Mouse (Mus musculus) kidney, adult 18-20 months (tissue): ENCODE data around the gene Mlph.

ENCODE experiments used
- DNase-seq: peaks from one replicate; pipeline ENCODE4 v3.0.0; 2021

Gene Mlph

GRCm38 (mm10) chr1:90972911-90973573, 58.2 kb downstream of the Mlph start:
- peak; percentile 97 for DNase-seq

- DNase-seq: no peak
Observed at GRCm38 (mm10) chr1:90973574-90973911, 58.7 kb downstream of the Mlph start.

GRCm38 (mm10) chr1:90974906-90975649, 60.2 kb downstream of the Mlph start:
- peak; percentile 29 for DNase-seq

- no peak for DNase-seq
Observed at GRCm38 (mm10) chr1:90975960-90976359, 61.1 kb downstream of the Mlph start.

- no peak for DNase-seq
Observed at GRCm38 (mm10) chr1:90980638-90981330, 65.9 kb downstream of the Mlph start.

- DNase-seq: no peak
Observed at GRCm38 (mm10) chr1:90981346-90981745, 66.5 kb downstream of the Mlph start.

GRCm38 (mm10) chr1:90995916-90996315, 81.0 kb downstream of the Mlph start:
- no peak for DNase-seq

- no peak for DNase-seq
Observed at GRCm38 (mm10) chr1:90997136-90997535, 82.3 kb downstream of the Mlph start.

GRCm38 (mm10) chr1:90997641-90998040, 82.8 kb downstream of the Mlph start:
- no peak for DNase-seq

GRCm38 (mm10) chr1:90998268-90998890, 83.5 kb downstream of the Mlph start, which contains the start of gene Lrrfip1:
TSS of gene Lrrfip1 (plus strand) at chr1:90998737.
- peak; percentile 66 for DNase-seq

GRCm38 (mm10) chr1:90998891-90999611, 84.2 kb downstream of the Mlph start:
- no peak for DNase-seq

GRCm38 (mm10) chr1:90999911-91000601, 85.2 kb downstream of the Mlph start:
- DNase-seq: no peak
